Mouse (Mus musculus) cerebellum, adult 8-10 months (tissue): ENCODE data around the gene Ccdc189.

Source experiments
- DNase-seq: peaks from one replicate; pipeline ENCODE4 v3.0.0; 2022

The Ccdc189 gene

GRCm38 (mm10) chr7:127589637-127590036 is 1.2 kb upstream of the Ccdc189 start:
- no peak for DNase-seq

- DNase-seq: no peak
Observed at GRCm38 (mm10) chr7:127588901-127589300, 506 bp upstream of the Ccdc189 start.

DNA sequence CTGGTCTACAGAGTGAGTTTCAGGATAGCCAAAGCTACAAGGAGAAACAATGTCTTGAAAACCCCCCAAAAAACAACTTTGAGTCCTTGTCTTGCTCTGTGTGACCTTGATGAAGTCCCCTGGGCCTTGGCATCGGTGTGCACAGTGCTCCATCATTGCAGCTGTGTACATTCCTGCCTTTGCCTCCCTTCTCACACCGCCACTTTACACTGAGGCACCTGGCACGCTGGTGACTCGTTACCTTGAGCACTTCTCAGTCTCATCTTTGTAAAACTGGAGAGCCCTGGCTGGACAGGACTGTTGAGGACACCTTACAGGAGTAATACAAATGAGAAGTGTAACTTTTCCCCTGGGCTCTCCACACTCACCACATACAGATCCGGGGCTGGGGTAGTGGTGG is 1.2 kb downstream of the Ccdc189 start:
- DNase-seq: no peak

DNA sequence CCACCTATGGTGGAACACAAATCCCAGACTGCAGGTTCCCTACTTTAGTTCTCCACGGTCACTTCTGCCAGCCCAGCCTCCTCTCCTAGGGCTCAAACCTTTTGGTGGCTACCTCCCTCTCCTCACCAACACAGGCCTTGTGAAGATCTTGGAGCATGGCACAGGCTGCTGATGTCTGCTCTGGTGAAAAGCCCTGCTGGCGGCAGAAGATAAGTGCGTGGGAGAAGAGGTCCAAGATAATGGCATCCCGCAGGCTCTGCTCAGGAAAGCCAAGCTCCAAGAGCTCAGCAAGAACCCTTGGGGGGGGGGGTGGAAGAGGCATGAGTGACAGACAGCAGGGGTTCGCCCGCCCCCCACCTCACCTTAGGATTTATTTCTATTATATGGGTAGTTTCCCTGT is 2.2 kb downstream of the Ccdc189 start:
- no peak for DNase-seq

- DNase-seq: no peak
Observed at GRCm38 (mm10) chr7:127585031-127585430, 3.4 kb downstream of the Ccdc189 start.

DNA sequence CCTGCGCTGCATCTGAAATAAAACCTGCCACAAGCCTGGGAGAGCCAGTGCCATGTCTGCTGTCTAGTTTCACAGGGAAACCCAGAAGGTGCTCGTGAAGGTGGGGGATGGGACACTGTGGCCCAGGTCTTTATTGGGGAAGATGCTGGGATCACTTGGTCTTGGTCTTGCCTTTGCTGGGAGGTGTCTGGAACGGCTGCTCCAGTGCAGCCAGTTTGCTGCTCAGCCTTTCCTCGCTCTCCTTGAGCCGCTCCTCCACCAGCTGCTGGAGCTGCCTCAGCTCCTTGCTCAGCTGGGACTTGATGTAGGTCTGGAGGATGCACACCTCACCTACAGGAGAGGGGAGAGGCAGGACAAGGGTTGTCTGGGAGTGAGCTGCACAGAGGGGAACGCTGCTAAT is 5.1 kb downstream of the Ccdc189 start:
- DNase-seq: no peak

GRCm38 (mm10) chr7:127574115-127574514 is 14.3 kb downstream of the Ccdc189 start:
- no peak for DNase-seq

DNA sequence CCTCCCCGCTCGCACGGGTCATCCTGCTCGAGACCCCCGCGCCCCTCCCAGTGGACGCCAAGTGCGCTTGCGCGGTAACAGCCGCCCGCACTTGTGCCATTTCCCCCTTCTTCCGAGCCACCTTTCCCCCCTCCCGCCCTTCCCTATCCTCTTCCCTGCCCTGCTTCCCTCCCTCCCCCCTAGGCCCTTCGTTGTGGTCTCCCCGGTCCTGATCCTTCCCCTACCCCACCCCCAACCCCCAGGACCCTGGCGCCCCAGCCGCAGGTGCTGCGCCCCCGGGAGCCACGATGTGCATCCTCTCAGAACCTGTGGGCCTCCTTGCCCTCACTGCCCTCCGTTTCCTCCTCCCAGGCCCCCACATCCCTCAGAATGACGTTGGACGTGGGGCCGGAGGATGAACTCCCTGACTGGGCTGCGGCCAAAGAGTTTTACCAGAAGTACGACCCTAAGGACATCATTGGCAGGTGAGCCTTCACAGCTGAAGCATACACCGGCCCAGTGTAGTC is 14.8 kb downstream of the Ccdc189 start:
- DNase-seq: peak; percentile 38

GRCm38 (mm10) chr7:127572895-127573471 is 15.4 kb downstream of the Ccdc189 start, which contains the start of gene Phkg2:
Phkg2 (plus strand) TSS chr7:127573340.
- DNase-seq: peak; percentile 89

- peak; percentile 91 for DNase-seq
Observed at GRCm38 (mm10) chr7:127564381-127565150, 23.8 kb downstream of the Ccdc189 start.

GRCm38 (mm10) chr7:127561340-127561858 is 27.0 kb downstream of the Ccdc189 start, which contains the start of gene Tmem265:
Tmem265 (plus strand) TSS chr7:127561390.
- DNase-seq: no peak

- DNase-seq: no peak
Observed at GRCm38 (mm10) chr7:127560580-127560979, 27.8 kb downstream of the Ccdc189 start.

GRCm38 (mm10) chr7:127551558-127551957 is 36.8 kb downstream of the Ccdc189 start:
- DNase-seq: no peak

DNA sequence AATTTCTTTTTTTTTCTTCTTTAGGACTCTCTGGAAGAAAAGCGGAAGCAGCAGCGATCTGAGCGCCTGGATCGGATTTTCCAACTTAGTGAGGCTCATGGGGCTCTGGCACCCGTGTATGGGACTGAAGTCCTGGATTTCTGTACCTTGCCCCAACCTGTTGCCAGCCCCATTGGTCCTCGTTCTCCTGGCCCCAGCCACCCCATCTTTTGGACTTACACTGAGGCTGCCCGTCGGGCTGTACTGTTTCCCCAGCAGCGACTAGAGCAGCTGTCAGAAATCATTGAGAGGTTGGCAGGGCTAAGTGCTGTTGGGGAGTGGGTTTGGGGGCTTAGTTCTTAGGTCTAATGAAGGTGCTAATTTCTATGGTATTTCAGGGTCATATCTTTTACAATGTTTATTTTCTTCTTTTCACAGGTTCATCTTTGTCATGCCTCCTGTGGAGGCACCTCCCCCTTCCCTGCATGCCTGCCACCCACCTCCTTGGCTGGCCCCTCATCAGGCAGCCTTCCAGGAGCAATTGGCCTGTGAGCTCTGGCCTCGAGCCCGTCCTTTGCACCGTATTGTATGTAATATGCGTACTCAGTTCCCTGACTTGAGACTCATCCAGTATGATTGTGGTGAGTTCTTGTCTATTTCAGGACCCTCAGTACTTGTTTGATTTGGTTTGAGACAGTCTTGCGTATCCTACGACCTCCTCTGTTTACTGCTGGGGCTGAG is 39.1 kb downstream of the Ccdc189 start:
- peak; percentile 70 for DNase-seq

- DNase-seq: no peak
Observed at GRCm38 (mm10) chr7:127541671-127542070, 46.7 kb downstream of the Ccdc189 start.
